Mouse (Mus musculus) bone marrow macrophage, adult 2 months (primary cell): Measurements from ENCODE around the gene Emc8.
A peak's percentile ranks its signal among the peaks of the same experiment; 100 is the strongest.

ENCODE experiments used
- CTCF ChIP-seq: IDR thresholded peaks from 2 replicates; pipeline ENCODE4 v1.5.1; 2012; ENCODE audit warnings: low read depth, mild to moderate bottlenecking, low read length, moderate library complexity
- POLR2A ChIP-seq: IDR thresholded peaks from 2 replicates; pipeline ENCODE4 v1.6.1; 2012; ENCODE audit warnings: mild to moderate bottlenecking, low read depth, low read length, borderline replicate concordance

- TF ChIP-seq POLR2A (no peak), CTCF (peak; percentile 43; the same call in 1 of the 2 replicates)
These were observed 60.5 kb downstream of the Emc8 start for GRCm38 (mm10) chr8:120607885-120608284.
